Mouse (Mus musculus): ENCODE results near the gene Safb2. TPM values are rescaled to one million over a fixed set of nuclear protein-coding genes. Genes with fewer than 3 reads are reported as not detected.

Safb2 gene
- polyA plus RNA-seq, 1 experiment from 2014 or later, result 75.5 TPM

DNA sequence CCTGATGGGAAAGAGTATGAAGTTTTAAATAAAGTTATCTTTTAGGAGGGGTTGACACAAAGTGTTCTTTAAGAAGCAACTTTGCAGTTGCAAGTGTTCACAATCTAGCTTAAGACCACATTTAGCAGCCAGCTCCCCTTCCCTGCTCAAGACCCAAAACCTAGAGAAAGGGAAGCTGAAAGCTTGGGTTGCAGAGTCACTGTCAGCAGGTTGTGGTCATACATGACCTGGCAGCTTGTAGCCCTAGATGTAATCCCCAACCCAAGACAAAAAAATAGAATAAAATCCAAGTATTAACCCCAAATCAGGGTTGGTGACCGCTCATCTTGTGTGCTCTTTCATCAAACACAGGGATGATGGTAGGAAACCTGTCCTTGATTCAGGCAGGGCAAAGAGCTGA lies 1.3 kb downstream of the Safb2 start:
- no peak for DNase-seq (ENCODE audit: low spot score)
- WGBS, result 74% methylated on average over 1 of the region's 1 CpGs
- H3K4me1 ChIP-seq (replicated peaks; ENCODE audit: control insufficient read depth, insufficient read depth, low read length), result peaks cover 30% of the 10 kb centered on the region
- H3K4me3 ChIP-seq (ENCODE audit: low read depth, low read length), result peak overlapping the region; percentile 86
- no peaks in the 10 kb centered on the region for H3K9me3 ChIP-seq (ENCODE audit: control insufficient read depth, low read length)
- no peaks in the 10 kb centered on the region for H3K27me3 ChIP-seq (replicated peaks; ENCODE audit: control insufficient read depth, insufficient read depth, low read length)
- H3K4me2 ChIP-seq, result peak overlapping the region; percentile 90
- H3K36me3 ChIP-seq (ENCODE audit: control insufficient read depth, insufficient read depth, low read length), result peaks cover 48% of the 10 kb centered on the region
- no peak for ATAC-seq (replicated peaks; ENCODE audit: low FRiP score)
- H3K9ac ChIP-seq (ENCODE audit: low read depth, low read length), result peak overlapping the region; percentile 78
- peak overlapping the region; percentile 85; the same call in 1 of the 2 replicates for H3K27ac ChIP-seq (ENCODE audit: low read depth, low read length)

DNA sequence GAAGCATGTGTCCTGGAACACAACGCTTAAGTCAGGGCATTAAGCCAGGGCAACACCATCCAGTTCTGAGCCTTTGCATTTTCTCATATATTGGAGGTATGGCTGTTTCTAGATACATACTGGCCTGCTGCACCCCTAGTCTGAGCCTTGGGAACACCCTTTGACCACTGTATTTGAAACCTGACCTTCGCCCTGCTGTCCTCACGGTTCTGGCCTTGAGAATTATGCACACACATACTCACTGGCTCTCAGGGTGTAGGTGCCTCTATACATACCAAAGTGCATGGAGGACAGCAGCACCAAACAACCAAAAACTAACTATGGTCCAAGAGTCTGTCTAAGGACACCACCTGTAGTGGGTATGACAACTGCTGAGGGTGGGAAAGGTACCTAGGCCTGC lies 11.4 kb downstream of the Safb2 start:
- Histone ChIP-seq H3K4me3 (ENCODE audit: low read depth, low read length) (no peak overlapping the region), H3K9ac (ENCODE audit: low read depth, low read length) (no peak overlapping the region), H3K4me1 (replicated peaks; ENCODE audit: control insufficient read depth, insufficient read depth, low read length) (no peaks in the 10 kb centered on the region), H3K27ac (ENCODE audit: low read depth, low read length) (no peak overlapping the region), H3K36me3 (ENCODE audit: control insufficient read depth, insufficient read depth, low read length) (peaks cover 83% of the 10 kb centered on the region), H3K27me3 (replicated peaks; ENCODE audit: control insufficient read depth, insufficient read depth, low read length) (no peaks in the 10 kb centered on the region), H3K4me2 (no peak overlapping the region), H3K9me3 (ENCODE audit: control insufficient read depth, low read length) (no peaks in the 10 kb centered on the region)
- no peak for DNase-seq (ENCODE audit: low spot score)
- WGBS, result 93% methylated on average over 3 of the region's 3 CpGs
- no peak for ATAC-seq (replicated peaks; ENCODE audit: low FRiP score)

DNA sequence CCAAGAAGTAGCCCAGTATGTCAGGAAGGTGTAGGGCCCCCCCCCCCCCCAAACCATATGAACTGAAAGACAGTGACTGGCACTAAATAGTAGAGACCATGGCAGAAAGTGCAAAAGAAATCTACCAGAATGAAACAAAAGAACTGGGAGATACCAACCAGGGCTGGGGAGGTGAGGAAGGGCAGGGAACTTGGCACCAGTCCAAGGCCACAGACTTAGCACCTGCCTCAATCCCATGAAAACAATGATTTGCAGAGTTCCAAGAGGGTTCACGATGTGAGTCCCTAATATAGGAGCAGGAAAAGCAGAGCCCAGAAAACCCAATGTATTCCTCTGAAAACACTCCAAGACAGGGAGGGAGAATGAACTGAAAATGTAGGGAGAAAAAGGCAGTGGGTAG lies 12.2 kb downstream of the Safb2 start:
- Histone ChIP-seq H3K4me2 (no peak overlapping the region), H3K9ac (ENCODE audit: low read depth, low read length) (no peak overlapping the region), H3K4me3 (ENCODE audit: low read depth, low read length) (no peak overlapping the region), H3K27ac (ENCODE audit: low read depth, low read length) (no peak overlapping the region), H3K36me3 (ENCODE audit: control insufficient read depth, insufficient read depth, low read length) (peaks cover 77% of the 10 kb centered on the region), H3K9me3 (ENCODE audit: control insufficient read depth, low read length) (no peaks in the 10 kb centered on the region), H3K4me1 (replicated peaks; ENCODE audit: control insufficient read depth, insufficient read depth, low read length) (no peaks in the 10 kb centered on the region), H3K27me3 (replicated peaks; ENCODE audit: control insufficient read depth, insufficient read depth, low read length) (no peaks in the 10 kb centered on the region)
- ATAC-seq (replicated peaks; ENCODE audit: low FRiP score) (no peak), DNase-seq (ENCODE audit: low spot score) (no peak)
- 94% methylated on average over 1 of the region's 1 CpGs for WGBS

GRCm38 (mm10) chr17:56570287-56570686 lies 14.1 kb downstream of the Safb2 start:
- Histone ChIP-seq H3K9ac (ENCODE audit: low read depth, low read length) (no peak overlapping the region), H3K4me2 (no peak overlapping the region), H3K4me1 (replicated peaks; ENCODE audit: control insufficient read depth, insufficient read depth, low read length) (no peaks in the 10 kb centered on the region), H3K27ac (ENCODE audit: low read depth, low read length) (no peak overlapping the region), H3K4me3 (ENCODE audit: low read depth, low read length) (no peak overlapping the region), H3K27me3 (replicated peaks; ENCODE audit: control insufficient read depth, insufficient read depth, low read length) (no peaks in the 10 kb centered on the region), H3K9me3 (ENCODE audit: control insufficient read depth, low read length) (no peaks in the 10 kb centered on the region), H3K36me3 (ENCODE audit: control insufficient read depth, insufficient read depth, low read length) (peaks cover 81% of the 10 kb centered on the region)
- 93% methylated on average over 4 of the region's 4 CpGs for WGBS
- ATAC-seq (replicated peaks; ENCODE audit: low FRiP score) (no peak), DNase-seq (ENCODE audit: low spot score) (no peak)

DNA sequence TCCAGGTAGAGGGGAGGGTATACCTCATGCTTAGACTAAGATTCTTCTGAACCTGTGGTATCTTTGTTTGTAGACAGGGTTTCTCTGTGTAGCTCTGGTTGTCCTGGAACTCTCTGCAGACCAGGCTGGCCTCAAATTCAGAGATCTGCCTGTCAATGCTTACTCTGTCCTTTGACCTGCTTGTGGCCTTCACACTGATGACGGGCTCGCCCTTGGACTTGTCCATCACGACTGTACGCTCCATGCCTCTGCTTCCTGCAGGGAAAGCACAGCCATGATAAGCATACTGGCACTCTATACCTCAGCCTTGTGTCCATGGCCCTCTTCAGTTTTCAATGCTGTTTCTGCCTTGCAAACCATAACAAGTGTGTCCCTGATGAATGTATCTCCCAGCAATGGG lies 17.0 kb downstream of the Safb2 start:
- H3K4me2 ChIP-seq, result no peak overlapping the region
- H3K9me3 ChIP-seq (ENCODE audit: control insufficient read depth, low read length), result no peaks in the 10 kb centered on the region
- no peak overlapping the region for H3K9ac ChIP-seq (ENCODE audit: low read depth, low read length)
- no peak overlapping the region for H3K4me3 ChIP-seq (ENCODE audit: low read depth, low read length)
- WGBS, result 85% methylated on average over 4 of the region's 4 CpGs
- H3K36me3 ChIP-seq (ENCODE audit: control insufficient read depth, insufficient read depth, low read length), result peaks cover 86% of the 10 kb centered on the region
- no peaks in the 10 kb centered on the region for H3K27me3 ChIP-seq (replicated peaks; ENCODE audit: control insufficient read depth, insufficient read depth, low read length)
- DNase-seq (ENCODE audit: low spot score) (no peak), ATAC-seq (replicated peaks; ENCODE audit: low FRiP score) (no peak)
- H3K27ac ChIP-seq (ENCODE audit: low read depth, low read length), result no peak overlapping the region
- no peaks in the 10 kb centered on the region for H3K4me1 ChIP-seq (replicated peaks; ENCODE audit: control insufficient read depth, insufficient read depth, low read length)

- no peak for DNase-seq (ENCODE audit: low spot score)
- Histone ChIP-seq H3K27me3 (replicated peaks; ENCODE audit: control insufficient read depth, insufficient read depth, low read length) (no peaks in the 10 kb centered on the region), H3K9me3 (ENCODE audit: control insufficient read depth, low read length) (no peaks in the 10 kb centered on the region), H3K36me3 (ENCODE audit: control insufficient read depth, insufficient read depth, low read length) (peaks cover 86% of the 10 kb centered on the region), H3K4me1 (replicated peaks; ENCODE audit: control insufficient read depth, insufficient read depth, low read length) (no peaks in the 10 kb centered on the region), H3K4me2 (no peak overlapping the region), H3K27ac (ENCODE audit: low read depth, low read length) (no peak overlapping the region), H3K9ac (ENCODE audit: low read depth, low read length) (no peak overlapping the region), H3K4me3 (ENCODE audit: low read depth, low read length) (no peak overlapping the region)
- ATAC-seq (replicated peaks; ENCODE audit: low FRiP score), result no peak
- 92% methylated on average over 5 of the region's 5 CpGs for WGBS
Measured at GRCm38 (mm10) chr17:56566918-56567317, 17.5 kb downstream of the Safb2 start.

DNA sequence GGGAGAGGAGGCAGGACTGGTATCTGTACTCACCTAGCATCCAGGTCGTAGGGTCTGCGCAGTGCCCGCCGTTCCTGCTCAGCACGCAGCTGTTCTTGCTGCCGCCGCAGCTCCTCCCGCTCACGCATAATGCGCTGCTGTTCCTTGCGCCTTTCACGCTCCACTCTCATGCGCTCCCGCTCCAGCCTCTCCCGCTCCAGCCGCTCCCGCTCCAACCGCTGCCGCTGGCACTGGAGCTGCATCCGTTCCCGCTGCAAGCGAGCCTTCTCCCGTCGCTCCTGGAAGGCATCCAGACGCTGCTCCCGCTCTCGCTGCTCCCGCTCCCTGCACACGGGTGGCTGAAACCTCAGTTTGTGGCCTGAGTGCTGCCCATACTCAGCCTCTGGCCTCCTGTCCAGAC lies 18.1 kb downstream of the Safb2 start:
- DNase-seq (ENCODE audit: low spot score) (no peak), ATAC-seq (replicated peaks; ENCODE audit: low FRiP score) (no peak)
- Histone ChIP-seq H3K4me1 (replicated peaks; ENCODE audit: control insufficient read depth, insufficient read depth, low read length) (no peaks in the 10 kb centered on the region), H3K36me3 (ENCODE audit: control insufficient read depth, insufficient read depth, low read length) (peaks cover 86% of the 10 kb centered on the region), H3K9ac (ENCODE audit: low read depth, low read length) (no peak overlapping the region), H3K27me3 (replicated peaks; ENCODE audit: control insufficient read depth, insufficient read depth, low read length) (no peaks in the 10 kb centered on the region), H3K4me3 (ENCODE audit: low read depth, low read length) (no peak overlapping the region), H3K4me2 (no peak overlapping the region), H3K27ac (ENCODE audit: low read depth, low read length) (no peak overlapping the region), H3K9me3 (ENCODE audit: control insufficient read depth, low read length) (no peaks in the 10 kb centered on the region)
- WGBS, result 94% methylated on average over 29 of the region's 29 CpGs

DNA sequence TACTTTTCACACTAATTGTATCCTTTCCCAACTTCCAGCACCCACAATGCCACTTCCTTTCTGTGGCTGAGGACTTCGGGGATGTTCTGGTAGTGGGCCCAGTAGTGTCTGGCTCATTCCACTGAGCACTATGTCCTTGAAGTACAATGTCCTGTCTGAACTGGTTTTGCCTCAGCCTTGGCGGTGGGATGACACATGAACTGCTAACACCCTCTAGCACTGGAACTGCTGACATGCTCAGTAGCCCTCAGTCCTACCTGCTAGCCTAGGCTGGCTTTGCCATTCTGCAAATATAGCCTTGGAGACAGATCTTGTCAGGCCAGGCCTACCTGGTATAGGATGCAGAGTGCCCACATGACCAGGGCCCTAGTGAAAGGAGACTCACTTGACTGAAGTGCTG lies 22.5 kb downstream of the Safb2 start:
- Histone ChIP-seq H3K4me3 (ENCODE audit: low read depth, low read length) (no peak overlapping the region), H3K4me1 (replicated peaks; ENCODE audit: control insufficient read depth, insufficient read depth, low read length) (no peaks in the 10 kb centered on the region), H3K27ac (ENCODE audit: low read depth, low read length) (no peak overlapping the region), H3K36me3 (ENCODE audit: control insufficient read depth, insufficient read depth, low read length) (peaks cover 57% of the 10 kb centered on the region), H3K27me3 (replicated peaks; ENCODE audit: control insufficient read depth, insufficient read depth, low read length) (no peaks in the 10 kb centered on the region), H3K9ac (ENCODE audit: low read depth, low read length) (no peak overlapping the region), H3K4me2 (no peak overlapping the region), H3K9me3 (ENCODE audit: control insufficient read depth, low read length) (no peaks in the 10 kb centered on the region)
- no peak for ATAC-seq (replicated peaks; ENCODE audit: low FRiP score)
- WGBS, result 93% methylated on average over 2 of the region's 2 CpGs
- no peak for DNase-seq (ENCODE audit: low spot score)

DNA sequence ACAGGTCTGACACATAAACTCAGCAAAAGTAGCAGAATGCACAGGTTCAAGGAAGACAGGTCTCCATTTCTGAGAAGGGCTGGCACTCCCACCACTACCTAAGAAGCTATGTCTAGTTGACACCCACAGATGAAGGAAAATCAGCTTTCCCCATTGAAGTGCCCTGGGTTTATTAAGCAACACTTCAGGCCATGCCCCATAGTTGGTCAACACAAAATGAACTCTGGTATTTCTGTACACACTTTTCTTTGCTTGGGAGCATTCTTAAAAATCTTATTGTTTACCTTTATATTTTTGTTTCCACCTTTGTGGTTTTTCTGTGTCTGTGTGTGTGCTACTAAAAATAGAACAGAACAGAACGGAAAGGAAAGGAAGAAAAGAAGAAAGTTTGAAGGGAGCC lies 24.3 kb downstream of the Safb2 start:
- DNase-seq (ENCODE audit: low spot score) (no peak), ATAC-seq (replicated peaks; ENCODE audit: low FRiP score) (no peak)
- no peak overlapping the region for H3K4me3 ChIP-seq (ENCODE audit: low read depth, low read length)
- H3K9me3 ChIP-seq (ENCODE audit: control insufficient read depth, low read length), result no peaks in the 10 kb centered on the region
- peaks cover 39% of the 10 kb centered on the region for H3K36me3 ChIP-seq (ENCODE audit: control insufficient read depth, insufficient read depth, low read length)
- H3K27me3 ChIP-seq (replicated peaks; ENCODE audit: control insufficient read depth, insufficient read depth, low read length), result no peaks in the 10 kb centered on the region
- H3K4me1 ChIP-seq (replicated peaks; ENCODE audit: control insufficient read depth, insufficient read depth, low read length), result no peaks in the 10 kb centered on the region
- H3K4me2 ChIP-seq, result no peak overlapping the region
- no peak overlapping the region for H3K27ac ChIP-seq (ENCODE audit: low read depth, low read length)
- no peak overlapping the region for H3K9ac ChIP-seq (ENCODE audit: low read depth, low read length)
- WGBS, result 57% methylated on average over 1 of the region's 1 CpGs

All from liver, embryonic 11.5 days (tissue).